Mouse (Mus musculus): Measurements from ENCODE around the gene Ttll9.

The Ttll9 gene

GRCm38 (mm10) chr2:152962091-152962793, at the start of gene Ttll9:
Ttll9 (plus strand) TSS chr2:152962485.
- DNase-seq (ENCODE audit: low spot score in 2 of 2): peak; percentile 55 to 74

DNA sequence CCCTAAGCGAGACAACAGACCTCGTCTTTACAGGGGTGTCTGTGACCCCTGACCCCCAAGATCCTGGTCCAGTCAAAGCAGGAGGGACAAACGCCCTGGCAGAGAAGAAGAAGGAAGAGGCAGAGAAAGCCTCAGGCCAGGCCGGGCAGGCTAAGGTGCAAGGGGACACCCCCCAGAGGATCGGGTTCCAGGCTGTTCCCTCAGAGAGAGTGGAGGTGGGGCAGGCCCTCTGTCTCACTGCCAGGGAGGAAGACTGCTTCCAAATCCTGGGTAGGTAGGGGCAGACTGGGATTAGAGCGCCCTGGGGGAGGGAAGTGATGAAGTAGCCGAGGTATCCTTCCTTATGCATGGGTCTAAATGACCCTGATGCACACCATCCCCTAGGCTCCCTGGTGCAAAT, 48.8 kb upstream of the Ttll9 start:
- no peak for DNase-seq (ENCODE audit: low spot score in 2 of 2)

DNA sequence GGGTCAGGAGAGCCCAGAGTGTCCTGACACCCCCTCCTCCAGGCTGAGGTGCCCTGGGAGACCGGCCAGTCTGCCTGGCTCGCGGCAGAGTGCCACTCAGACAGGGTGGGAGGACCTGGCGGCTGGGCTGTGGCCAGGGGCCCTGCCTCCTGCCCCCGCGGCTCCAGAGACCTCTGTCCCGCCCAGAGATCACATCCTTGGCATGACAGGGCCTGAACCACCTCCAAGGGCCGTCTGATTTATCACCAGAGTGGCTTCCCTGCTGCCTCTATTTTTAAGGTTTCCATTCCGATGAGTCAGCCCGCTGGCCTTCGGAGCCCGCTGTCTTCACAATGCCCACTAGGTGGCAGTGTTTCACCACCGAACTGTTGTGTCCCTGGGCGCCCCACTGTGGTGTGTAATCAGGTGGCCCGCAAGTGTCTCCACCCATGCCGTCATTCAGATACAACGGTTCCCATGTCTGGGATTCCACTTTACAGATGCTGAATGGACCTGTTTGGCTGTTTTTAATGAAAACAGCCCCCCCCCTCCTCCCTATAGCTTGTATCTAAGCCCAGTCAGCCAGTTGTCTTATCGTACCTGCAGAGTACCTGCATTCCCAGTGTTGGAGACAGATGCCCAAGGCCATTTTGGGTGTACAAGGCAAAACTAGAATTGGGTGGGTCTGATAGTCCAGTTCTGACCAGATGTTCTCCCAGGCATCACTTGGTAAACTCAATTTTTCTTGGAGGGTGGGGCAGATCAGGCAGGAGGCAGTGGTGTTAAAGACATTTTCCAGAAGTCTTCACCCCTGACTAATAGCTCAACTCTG, 47.8 kb upstream of the Ttll9 start:
- peak; percentile 79 to 90 for DNase-seq (ENCODE audit: low spot score in 2 of 2)

- DNase-seq (ENCODE audit: low spot score in 2 of 2): no peak
Measured at GRCm38 (mm10) chr2:152915453-152915852, 46.8 kb upstream of the Ttll9 start.

DNA sequence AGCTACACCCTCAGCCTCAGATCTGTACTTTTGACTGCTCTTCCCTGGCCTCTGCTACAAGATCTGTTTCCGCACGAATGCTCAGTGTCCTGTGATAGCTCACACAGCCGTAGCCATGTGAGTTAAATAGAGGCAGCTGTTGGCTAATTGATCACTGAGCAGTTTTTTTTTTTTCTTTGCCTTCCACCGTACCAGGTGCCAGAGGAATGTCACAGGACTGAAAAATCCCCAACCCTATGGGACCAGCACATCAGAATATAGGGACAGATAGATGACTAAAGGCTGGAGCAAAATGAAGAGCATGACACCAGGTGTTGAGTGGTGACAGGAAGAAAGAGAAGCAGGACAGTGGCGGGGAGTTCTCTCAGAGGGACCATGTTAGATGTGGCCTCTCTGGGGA, 46.2 kb upstream of the Ttll9 start:
- DNase-seq (ENCODE audit: low spot score in 2 of 2): no peak

DNA sequence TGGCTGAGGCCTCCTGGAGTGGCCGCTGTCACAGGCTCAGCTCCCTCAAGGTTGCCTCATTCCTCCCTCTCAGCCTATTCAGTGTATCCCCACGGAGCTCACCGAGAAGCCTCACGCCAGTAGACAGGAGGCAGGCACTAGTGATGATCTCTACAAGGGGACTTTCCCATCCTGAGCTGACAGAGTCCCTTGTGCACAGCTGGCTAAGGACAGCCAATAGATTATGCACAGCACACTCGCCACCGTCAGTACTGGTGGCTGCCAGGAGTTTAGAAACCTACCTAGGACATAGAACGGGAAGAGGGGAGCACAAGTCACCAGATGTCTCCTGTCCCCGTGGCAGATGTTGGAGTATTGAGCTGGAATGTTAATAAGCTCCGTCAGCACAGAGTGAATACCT, 44.6 kb upstream of the Ttll9 start:
- DNase-seq (ENCODE audit: low spot score in 2 of 2): no peak

DNA sequence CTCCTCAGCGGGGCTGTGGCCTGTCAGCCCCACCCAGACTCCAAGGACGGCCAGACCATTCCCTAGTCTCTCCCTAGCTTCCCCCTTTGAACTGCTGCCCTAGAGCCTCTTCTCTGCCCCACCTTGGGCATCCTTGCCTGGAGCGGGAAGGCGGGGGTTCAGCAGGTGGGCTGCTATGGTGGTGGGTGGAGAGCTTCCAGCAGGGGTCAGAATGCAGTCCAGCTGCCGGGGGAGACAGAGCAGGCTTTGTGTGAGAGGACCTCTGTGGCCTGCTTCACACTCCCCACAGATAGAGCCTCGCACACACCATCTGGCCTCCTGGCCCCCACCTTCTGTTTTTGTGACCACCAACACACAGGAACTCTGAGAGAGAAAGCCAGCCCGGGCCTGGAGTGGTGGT, 39.9 kb upstream of the Ttll9 start:
- DNase-seq (ENCODE audit: low spot score in 2 of 2): peak in 1 of 2 experiments; percentile 39

DNA sequence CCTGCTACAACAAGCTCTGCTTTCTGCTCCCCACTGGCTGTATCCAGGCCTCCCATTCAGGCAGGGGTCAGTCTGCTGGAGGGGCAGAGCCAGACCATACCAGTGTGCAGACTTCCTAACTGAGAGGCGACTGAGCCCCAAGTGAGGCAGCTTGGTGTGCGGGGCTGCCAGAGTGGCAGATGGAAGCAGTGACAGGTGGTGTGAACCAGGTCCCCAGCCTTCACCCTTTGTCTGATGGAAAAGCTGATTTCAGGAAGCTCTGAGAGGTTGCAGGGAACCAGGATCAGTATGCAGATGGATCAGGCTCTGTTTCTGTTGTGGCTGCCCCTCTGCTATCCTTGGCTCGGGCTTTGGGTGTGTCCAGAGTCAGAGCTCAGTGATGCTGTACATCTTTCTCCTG, 38.7 kb upstream of the Ttll9 start:
- no peak for DNase-seq (ENCODE audit: low spot score in 2 of 2)

DNA sequence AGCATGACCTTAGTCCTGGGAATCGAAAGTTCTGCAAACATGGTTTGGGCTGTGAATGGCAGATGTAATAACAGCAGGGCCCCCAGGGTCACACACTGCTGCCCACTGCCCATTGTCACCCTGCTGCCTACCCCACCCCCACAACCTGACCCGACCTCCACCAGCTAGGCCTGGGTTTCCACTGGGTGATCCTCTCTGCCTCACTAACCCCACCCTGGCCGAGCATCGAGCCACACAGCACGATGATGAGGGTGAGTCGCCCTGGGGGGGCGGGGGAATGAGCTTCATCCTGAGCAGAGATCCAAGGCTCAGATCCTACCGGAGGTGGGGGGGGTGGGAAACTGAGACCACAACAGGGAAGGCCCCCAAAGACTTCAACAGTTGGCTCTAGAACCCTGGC, 38.2 kb upstream of the Ttll9 start:
- no peak for DNase-seq (ENCODE audit: low spot score in 2 of 2)

GRCm38 (mm10) chr2:152924543-152924942, 37.7 kb upstream of the Ttll9 start:
- no peak for DNase-seq (ENCODE audit: low spot score in 2 of 2)

DNA sequence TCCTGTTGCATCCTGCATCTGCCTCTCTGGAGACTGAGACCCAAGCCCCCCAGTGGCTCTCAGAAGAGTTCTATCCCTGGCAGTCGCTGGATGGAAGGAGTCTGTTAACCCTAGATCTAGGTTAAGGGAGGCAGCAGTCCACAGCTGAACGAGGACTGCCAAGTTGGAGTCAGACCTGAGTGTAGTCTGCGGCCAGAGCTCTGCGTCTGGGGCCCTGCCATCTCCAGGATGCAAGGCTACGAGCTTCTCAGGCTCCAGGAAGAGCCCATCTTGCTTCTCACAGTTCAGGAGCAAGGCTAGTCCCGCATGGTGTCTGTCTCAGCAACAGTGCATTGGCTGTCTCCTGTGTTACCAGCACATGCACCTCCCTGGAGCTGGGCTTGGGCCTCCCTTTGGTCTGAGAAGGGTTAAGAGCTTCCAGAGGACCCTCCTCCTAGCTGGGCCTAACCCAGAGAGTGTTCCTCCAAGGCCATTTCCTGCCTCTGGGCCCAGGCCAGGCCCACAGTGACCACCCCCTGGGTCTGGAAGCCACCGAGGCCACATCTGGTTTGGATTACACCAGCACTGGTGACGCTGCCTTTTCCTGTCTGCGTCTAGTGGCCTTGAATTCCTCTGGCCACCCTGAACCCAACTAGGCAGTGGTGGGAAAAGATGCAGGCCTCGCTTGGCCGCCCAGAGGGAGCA, 37.0 kb upstream of the Ttll9 start:
- DNase-seq (ENCODE audit: low spot score in 2 of 2): peak in 1 of 2 experiments; percentile 83

DNA sequence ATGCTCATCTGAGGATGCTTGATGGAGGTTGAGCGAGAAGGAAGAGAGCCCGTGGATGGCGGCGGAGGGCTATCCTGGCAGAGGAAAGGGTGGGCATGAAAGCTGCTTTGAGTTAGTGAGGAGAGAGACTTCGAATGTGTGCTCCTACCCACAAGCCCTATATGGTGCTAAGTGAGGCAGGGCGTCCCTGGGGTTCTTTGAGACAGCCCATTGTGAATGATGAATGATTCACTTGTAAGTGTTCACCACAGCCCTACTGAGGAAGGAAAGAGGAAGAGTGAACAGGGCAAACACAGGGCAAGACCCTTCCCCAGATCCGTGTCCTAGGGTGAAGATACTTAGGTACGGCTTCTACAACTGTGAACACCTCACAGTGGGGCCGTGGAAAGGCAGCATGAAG, 35.4 kb upstream of the Ttll9 start:
- DNase-seq (ENCODE audit: low spot score in 2 of 2): no peak

- DNase-seq (ENCODE audit: low spot score in 2 of 2): no peak
Measured at GRCm38 (mm10) chr2:152927371-152927770, 34.9 kb upstream of the Ttll9 start.

- DNase-seq (ENCODE audit: low spot score in 2 of 2): peak in 1 of 2 experiments; percentile 59
Measured at GRCm38 (mm10) chr2:152928219-152928987, 33.9 kb upstream of the Ttll9 start.

GRCm38 (mm10) chr2:152928988-152929370, 33.3 kb upstream of the Ttll9 start:
- DNase-seq (ENCODE audit: low spot score in 2 of 2): no peak

DNA sequence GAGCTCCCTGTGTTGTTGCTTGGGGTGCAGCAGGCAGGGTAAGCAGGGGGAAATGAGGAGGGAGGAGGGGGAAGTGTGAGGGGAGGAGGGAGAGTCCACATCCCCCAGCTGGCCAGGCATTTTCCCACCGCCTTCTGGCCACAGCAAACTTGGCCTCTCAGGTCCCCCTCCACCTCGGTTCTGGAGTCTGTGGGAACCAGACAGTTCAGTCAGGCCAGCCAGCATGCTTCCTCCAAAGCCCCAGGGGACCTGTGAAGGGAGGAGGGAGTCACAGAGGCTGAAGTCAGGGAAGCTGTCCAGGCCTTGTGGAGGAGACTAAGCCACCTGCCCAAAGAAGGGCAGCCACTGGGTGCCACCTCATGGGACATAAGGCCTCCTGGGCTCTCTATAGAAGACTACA, 32.0 kb upstream of the Ttll9 start:
- DNase-seq (ENCODE audit: low spot score in 2 of 2): no peak

DNA sequence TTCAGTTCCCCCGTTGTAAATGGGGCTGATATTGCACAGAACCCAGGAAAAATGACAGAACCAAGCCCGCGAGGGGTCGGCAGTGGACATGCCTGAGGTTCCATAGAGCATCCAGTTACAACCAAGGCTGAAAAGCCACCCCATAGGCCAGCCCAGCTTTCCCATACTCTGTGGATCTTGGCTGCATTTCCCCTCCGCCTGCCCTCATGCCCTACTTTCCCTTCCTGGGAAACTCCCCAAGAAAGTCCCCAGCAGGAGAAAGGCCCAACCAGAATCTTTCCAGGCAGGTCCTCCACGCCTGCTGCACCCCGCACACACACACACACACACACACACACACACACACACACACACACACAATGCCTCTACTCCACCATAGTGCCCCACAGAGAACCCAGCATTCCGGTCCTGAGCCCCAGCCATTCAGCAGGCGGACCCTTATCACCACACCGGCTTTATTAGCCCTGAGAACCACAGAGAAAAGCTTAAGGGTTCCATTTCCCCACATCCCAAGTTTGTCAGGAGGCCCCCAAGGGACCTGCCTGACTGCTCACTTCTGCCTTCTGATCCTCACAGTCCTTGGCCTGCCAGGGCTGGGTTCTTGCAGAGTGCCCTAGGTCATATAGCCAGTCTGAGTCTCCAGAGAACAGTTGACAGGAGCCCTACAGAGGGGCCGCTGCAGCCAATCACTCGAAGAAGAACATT, 30.7 kb upstream of the Ttll9 start:
- no peak for DNase-seq (ENCODE audit: low spot score in 2 of 2)

GRCm38 (mm10) chr2:152933048-152933447, 29.2 kb upstream of the Ttll9 start, which contains the start of gene Foxs1:
Foxs1 (minus strand) TSS chr2:152933208.
- DNase-seq (ENCODE audit: low spot score in 2 of 2): peak in 1 of 2 experiments; percentile 71

DNA sequence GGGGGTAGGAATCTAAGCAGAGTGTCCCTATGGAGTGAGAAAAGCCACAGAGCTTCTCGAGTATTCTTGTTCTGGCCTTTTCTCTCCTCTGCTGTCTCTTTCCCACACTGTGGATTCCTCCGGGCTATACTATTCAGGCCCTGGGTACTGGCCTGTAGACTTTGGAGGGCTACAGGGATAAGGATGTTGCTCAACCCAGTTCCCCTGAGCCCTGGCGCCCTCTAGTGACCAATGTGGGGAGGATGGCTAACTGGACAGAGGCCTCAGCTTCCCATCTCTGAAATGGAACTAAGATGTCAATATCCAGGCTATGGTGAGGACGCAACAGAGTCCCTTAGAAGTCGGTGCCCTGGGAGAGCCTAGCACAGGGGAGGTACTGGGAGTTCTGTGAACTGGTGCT, 28.7 kb upstream of the Ttll9 start:
- no peak for DNase-seq (ENCODE audit: low spot score in 2 of 2)

- DNase-seq (ENCODE audit: low spot score in 2 of 2): no peak
Measured at GRCm38 (mm10) chr2:152939846-152940245, 22.4 kb upstream of the Ttll9 start.

DNA sequence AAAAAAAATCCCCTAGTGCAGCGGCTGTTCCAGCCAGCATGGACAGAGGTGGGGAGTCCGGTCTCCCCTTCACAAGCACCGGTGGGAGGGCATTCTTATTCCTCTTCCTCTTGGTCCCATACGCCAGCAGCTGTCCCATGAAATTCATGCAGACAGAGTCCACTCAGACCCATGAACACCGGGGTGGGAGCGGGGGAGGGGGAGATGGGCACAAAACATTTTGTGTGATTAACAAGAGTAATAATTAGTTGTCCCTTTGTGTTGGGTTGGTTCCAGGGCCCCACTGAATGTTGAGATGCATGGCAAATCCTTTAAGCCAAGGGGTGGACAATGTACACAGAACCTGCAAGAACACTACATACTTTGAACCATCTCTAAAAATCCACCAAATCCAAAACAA, 21.2 kb upstream of the Ttll9 start:
- no peak for DNase-seq (ENCODE audit: low spot score in 2 of 2)

Data from urinary bladder, postnatal 4 days (tissue).